Mouse (Mus musculus): ENCODE results near the gene Hpcal1. TPM values are rescaled to one million over a fixed set of nuclear protein-coding genes. Genes with fewer than 3 reads are reported as not detected.
"Not testable (repeated sequence)": the region's sequence is repeated elsewhere in the genome, so short reads cannot be mapped to it uniquely, and the experiment has no call there.

The Hpcal1 gene
- total RNA-seq, 2 experiments from 2014 or later, result 23.2 to 25.2 TPM

GRCm38 (mm10) chr12:17736859-17737577 is 46.4 kb downstream of the Hpcal1 start:
- DNase-seq (ENCODE audit: low spot score in 2 of 2), result no peak

- DNase-seq (ENCODE audit: low spot score in 2 of 2), result no peak
These were observed 47.2 kb downstream of the Hpcal1 start for GRCm38 (mm10) chr12:17737808-17738207.

- no peak for DNase-seq (ENCODE audit: low spot score in 2 of 2)
These were observed 47.8 kb downstream of the Hpcal1 start for GRCm38 (mm10) chr12:17738473-17738872.

GRCm38 (mm10) chr12:17740226-17740625 is 49.6 kb downstream of the Hpcal1 start:
- no peak for DNase-seq (ENCODE audit: low spot score in 2 of 2)

- peak in 1 of 2 experiments; percentile 33 for DNase-seq (ENCODE audit: low spot score in 2 of 2)
These were observed 51.1 kb downstream of the Hpcal1 start for GRCm38 (mm10) chr12:17741637-17742364.

GRCm38 (mm10) chr12:17742571-17743321 is 52.1 kb downstream of the Hpcal1 start:
- DNase-seq (ENCODE audit: low spot score in 2 of 2), result no peak

GRCm38 (mm10) chr12:17745431-17745830 is 54.8 kb downstream of the Hpcal1 start:
- DNase-seq (ENCODE audit: low spot score in 2 of 2), result no peak

GRCm38 (mm10) chr12:17746725-17747124 is 56.1 kb downstream of the Hpcal1 start:
- DNase-seq (ENCODE audit: low spot score in 2 of 2), result peak; percentile 59 to 64

GRCm38 (mm10) chr12:17747191-17748154 is 56.8 kb downstream of the Hpcal1 start:
- no peak for DNase-seq (ENCODE audit: low spot score in 2 of 2)

GRCm38 (mm10) chr12:17748155-17748529 is 57.5 kb downstream of the Hpcal1 start:
- no peak for DNase-seq (ENCODE audit: low spot score in 2 of 2)

GRCm38 (mm10) chr12:17749784-17750183 is 59.1 kb downstream of the Hpcal1 start:
- DNase-seq (ENCODE audit: low spot score in 2 of 2), result no peak

GRCm38 (mm10) chr12:17750500-17750899 is 59.8 kb downstream of the Hpcal1 start:
- DNase-seq (ENCODE audit: low spot score in 2 of 2), result no peak

GRCm38 (mm10) chr12:17752828-17753227 is 62.2 kb downstream of the Hpcal1 start:
- DNase-seq (ENCODE audit: low spot score in 2 of 2), result no peak

GRCm38 (mm10) chr12:17754771-17755170 is 64.1 kb downstream of the Hpcal1 start:
- no peak for DNase-seq (ENCODE audit: low spot score in 2 of 2)

- DNase-seq (ENCODE audit: low spot score in 2 of 2), result no peak
These were observed 66.2 kb downstream of the Hpcal1 start for GRCm38 (mm10) chr12:17756891-17757290.

GRCm38 (mm10) chr12:17762286-17762933 is 71.8 kb downstream of the Hpcal1 start:
- DNase-seq (ENCODE audit: low spot score in 2 of 2), result no peak

GRCm38 (mm10) chr12:17763054-17763453 is 72.4 kb downstream of the Hpcal1 start:
- DNase-seq (ENCODE audit: low spot score in 2 of 2), result no peak

- no peak for DNase-seq (ENCODE audit: low spot score in 2 of 2)
These were observed 73.3 kb downstream of the Hpcal1 start for GRCm38 (mm10) chr12:17764005-17764404.

- DNase-seq (ENCODE audit: low spot score in 2 of 2), result not testable (repeated sequence)
These were observed 76.9 kb downstream of the Hpcal1 start for GRCm38 (mm10) chr12:17767567-17767966.

All from adrenal gland, adult 18-20 months (tissue).